Comparison of ENCODE assay signal across 17 mouse cellular contexts in genomic region chr5:102851761-102852160, GRCm38 (mm10).
"Had no signal": no experiment of that assay in that cellular context is flagged by ENCODE, and none has a peak within 500 bp of the region (broad histone marks: within the 10 kb centered on the region; RNA-seq: fewer than 3 reads in every experiment).

No protein-coding gene starts in this region.

- H3K9ac ChIP-seq: hindbrain, embryonic 15.5 days; intestine, embryonic 15.5 days; liver, embryonic 13.5 days; midbrain, embryonic 13.5 days; neural tube, embryonic 13.5 days; stomach, embryonic 15.5 days had no signal

- H3K4me1 ChIP-seq: liver, embryonic 13.5 days had no signal

- H3K4me3 ChIP-seq: hindbrain, embryonic 15.5 days; intestine, embryonic 15.5 days; left cerebral cortex, adult 2 months; liver, embryonic 13.5 days; midbrain, embryonic 13.5 days; myocyte; neural tube, embryonic 13.5 days; stomach, embryonic 15.5 days had no signal

- H3K27ac ChIP-seq: hindbrain, embryonic 15.5 days; intestine, embryonic 15.5 days; left cerebral cortex, adult 2 months; liver, embryonic 13.5 days; midbrain, embryonic 13.5 days; neural tube, embryonic 13.5 days; stomach, embryonic 15.5 days had no signal

- DNase-seq: kidney, postnatal 25 days; layer of hippocampus, postnatal 36 days; liver, embryonic 13.5 days; lung, adult 2 months; lung, postnatal 4 days; retina, postnatal 1 day; right cerebral cortex, postnatal 25 days; spleen, adult 18-20 months; thymus, postnatal 25 days had no signal

- H3K9me3 ChIP-seq: hindbrain, embryonic 15.5 days; intestine, embryonic 15.5 days; liver, embryonic 13.5 days; midbrain, embryonic 13.5 days; neural tube, embryonic 13.5 days; stomach, embryonic 15.5 days had no signal

- H3K36me3 ChIP-seq: hindbrain, embryonic 15.5 days; intestine, embryonic 15.5 days; liver, embryonic 13.5 days; midbrain, embryonic 13.5 days; neural tube, embryonic 13.5 days; stomach, embryonic 15.5 days had no signal

- H3K4me2 ChIP-seq: hindbrain, embryonic 15.5 days; intestine, embryonic 15.5 days; liver, embryonic 13.5 days; midbrain, embryonic 13.5 days; neural tube, embryonic 13.5 days; stomach, embryonic 15.5 days had no signal

- H3K27me3 ChIP-seq: hindbrain, embryonic 15.5 days; intestine, embryonic 15.5 days; liver, embryonic 13.5 days; midbrain, embryonic 13.5 days; neural tube, embryonic 13.5 days; stomach, embryonic 15.5 days had no signal

- ATAC-seq: intestine, embryonic 15.5 days; midbrain, embryonic 13.5 days; midbrain, embryonic 16.5 days had no signal
